Mouse (Mus musculus): ENCODE measurements at regions not wholly inside any gene's neighbourhood (a gene's known extent, or its start where the extent isn't known, plus 50 kb on each side); places are given as distances from the start of the nearest gene placed in this dataset.

- WGBS: 87% methylated on average over 3 of the region's 3 CpGs
Measured at GRCm38 (mm10) chr4:101350222-101350621, 68.9 kb upstream of the Ak4 start.

GRCm38 (mm10) chr4:101349413-101349812 lies 69.7 kb upstream of the Ak4 start:
- WGBS: 16% methylated on average over 4 of the region's 4 CpGs
- ATAC-seq (ENCODE audit: insufficient read depth, low FRiP score): no peak

More at GRCm38 (mm10) chr4:101350222-101350621, 68.9 kb upstream of the Ak4 start:
- ATAC-seq (ENCODE audit: insufficient read depth, low FRiP score): no peak
- H3K36me3 ChIP-seq (ENCODE audit: control insufficient read depth, insufficient read depth, low read length): no peaks in the 10 kb centered on the region
- H3K9ac ChIP-seq (ENCODE audit: low read length): no peak overlapping the region
- H3K27me3 ChIP-seq (ENCODE audit: control insufficient read depth, insufficient read depth, low read length): no peaks in the 10 kb centered on the region
- H3K9me3 ChIP-seq (replicated peaks; ENCODE audit: control insufficient read depth, low read length): no peaks in the 10 kb centered on the region
- H3K27ac ChIP-seq (ENCODE audit: low read length): no peak overlapping the region
- no peak overlapping the region for H3K4me3 ChIP-seq (replicated peaks; ENCODE audit: low read length)
- peaks cover 16% of the 10 kb centered on the region for H3K4me1 ChIP-seq (ENCODE audit: control insufficient read depth, insufficient read depth, low read length)
- H3K4me2 ChIP-seq (ENCODE audit: low read depth, low read length): no peak overlapping the region

GRCm38 (mm10) chr4:101347309-101347708 lies 71.8 kb upstream of the Ak4 start:
- Histone ChIP-seq H3K27me3 (ENCODE audit: control insufficient read depth, insufficient read depth, low read length) (no peaks in the 10 kb centered on the region), H3K36me3 (ENCODE audit: control insufficient read depth, insufficient read depth, low read length) (no peaks in the 10 kb centered on the region), H3K27ac (ENCODE audit: low read length) (no peak overlapping the region), H3K9me3 (replicated peaks; ENCODE audit: control insufficient read depth, low read length) (no peaks in the 10 kb centered on the region), H3K4me2 (ENCODE audit: low read depth, low read length) (no peak overlapping the region), H3K4me3 (replicated peaks; ENCODE audit: low read length) (no peak overlapping the region), H3K9ac (ENCODE audit: low read length) (no peak overlapping the region), H3K4me1 (ENCODE audit: control insufficient read depth, insufficient read depth, low read length) (no peaks in the 10 kb centered on the region)
- 71% methylated on average over 6 of the region's 6 CpGs for WGBS
- no peak for ATAC-seq (ENCODE audit: insufficient read depth, low FRiP score)

More at GRCm38 (mm10) chr4:101349413-101349812, 69.7 kb upstream of the Ak4 start:
- Histone ChIP-seq H3K36me3 (ENCODE audit: control insufficient read depth, insufficient read depth, low read length) (no peaks in the 10 kb centered on the region), H3K4me2 (ENCODE audit: low read depth, low read length) (no peak overlapping the region), H3K4me3 (replicated peaks; ENCODE audit: low read length) (no peak overlapping the region), H3K9me3 (replicated peaks; ENCODE audit: control insufficient read depth, low read length) (no peaks in the 10 kb centered on the region), H3K27ac (ENCODE audit: low read length) (no peak overlapping the region), H3K27me3 (ENCODE audit: control insufficient read depth, insufficient read depth, low read length) (no peaks in the 10 kb centered on the region), H3K9ac (ENCODE audit: low read length) (no peak overlapping the region), H3K4me1 (ENCODE audit: control insufficient read depth, insufficient read depth, low read length) (peaks cover 8% of the 10 kb centered on the region)

- Histone ChIP-seq H3K27me3 (ENCODE audit: control insufficient read depth, insufficient read depth, low read length) (no peaks in the 10 kb centered on the region), H3K27ac (ENCODE audit: low read length) (no peak overlapping the region), H3K36me3 (ENCODE audit: control insufficient read depth, insufficient read depth, low read length) (no peaks in the 10 kb centered on the region), H3K9ac (ENCODE audit: low read length) (no peak overlapping the region), H3K4me1 (ENCODE audit: control insufficient read depth, insufficient read depth, low read length) (no peaks in the 10 kb centered on the region), H3K4me2 (ENCODE audit: low read depth, low read length) (no peak overlapping the region), H3K4me3 (replicated peaks; ENCODE audit: low read length) (no peak overlapping the region), H3K9me3 (replicated peaks; ENCODE audit: control insufficient read depth, low read length) (no peaks in the 10 kb centered on the region)
- no peak for ATAC-seq (ENCODE audit: insufficient read depth, low FRiP score)
- 89% methylated on average over 8 of the region's 8 CpGs for WGBS
Measured at GRCm38 (mm10) chr4:101342071-101342762, 76.9 kb upstream of the Ak4 start.

GRCm38 (mm10) chr4:101340741-101341140 lies 75.7 kb upstream of the Jak1 start:
- Histone ChIP-seq H3K4me1 (ENCODE audit: control insufficient read depth, insufficient read depth, low read length) (no peaks in the 10 kb centered on the region), H3K4me2 (ENCODE audit: low read depth, low read length) (no peak overlapping the region), H3K36me3 (ENCODE audit: control insufficient read depth, insufficient read depth, low read length) (no peaks in the 10 kb centered on the region), H3K4me3 (replicated peaks; ENCODE audit: low read length) (no peak overlapping the region), H3K9me3 (replicated peaks; ENCODE audit: control insufficient read depth, low read length) (no peaks in the 10 kb centered on the region), H3K9ac (ENCODE audit: low read length) (no peak overlapping the region), H3K27ac (ENCODE audit: low read length) (no peak overlapping the region), H3K27me3 (ENCODE audit: control insufficient read depth, insufficient read depth, low read length) (no peaks in the 10 kb centered on the region)
- no peak for ATAC-seq (ENCODE audit: insufficient read depth, low FRiP score)

GRCm38 (mm10) chr4:101338211-101338610 lies 73.1 kb upstream of the Jak1 start:
- H3K27ac ChIP-seq (ENCODE audit: low read length): no peak overlapping the region
- no peak for ATAC-seq (ENCODE audit: insufficient read depth, low FRiP score)
- H3K4me2 ChIP-seq (ENCODE audit: low read depth, low read length): no peak overlapping the region
- H3K4me1 ChIP-seq (ENCODE audit: control insufficient read depth, insufficient read depth, low read length): no peaks in the 10 kb centered on the region
- H3K9me3 ChIP-seq (replicated peaks; ENCODE audit: control insufficient read depth, low read length): no peaks in the 10 kb centered on the region
- no peak overlapping the region for H3K4me3 ChIP-seq (replicated peaks; ENCODE audit: low read length)
- H3K27me3 ChIP-seq (ENCODE audit: control insufficient read depth, insufficient read depth, low read length): no peaks in the 10 kb centered on the region
- H3K9ac ChIP-seq (ENCODE audit: low read length): no peak overlapping the region
- no peaks in the 10 kb centered on the region for H3K36me3 ChIP-seq (ENCODE audit: control insufficient read depth, insufficient read depth, low read length)

- no peaks in the 10 kb centered on the region for H3K4me1 ChIP-seq (ENCODE audit: control insufficient read depth, insufficient read depth, low read length)
- no peaks in the 10 kb centered on the region for H3K36me3 ChIP-seq (ENCODE audit: control insufficient read depth, insufficient read depth, low read length)
- no peak overlapping the region for H3K4me3 ChIP-seq (replicated peaks; ENCODE audit: low read length)
- H3K27ac ChIP-seq (ENCODE audit: low read length): no peak overlapping the region
- WGBS: 48% methylated on average over 4 of the region's 4 CpGs
- ATAC-seq (ENCODE audit: insufficient read depth, low FRiP score): no peak
- H3K9me3 ChIP-seq (replicated peaks; ENCODE audit: control insufficient read depth, low read length): no peaks in the 10 kb centered on the region
- H3K4me2 ChIP-seq (ENCODE audit: low read depth, low read length): no peak overlapping the region
- no peak overlapping the region for H3K9ac ChIP-seq (ENCODE audit: low read length)
- H3K27me3 ChIP-seq (ENCODE audit: control insufficient read depth, insufficient read depth, low read length): no peaks in the 10 kb centered on the region
Measured at GRCm38 (mm10) chr4:101336811-101337210, 71.7 kb upstream of the Jak1 start.

- Histone ChIP-seq H3K9me3 (replicated peaks; ENCODE audit: control insufficient read depth, low read length) (no peaks in the 10 kb centered on the region), H3K27me3 (ENCODE audit: control insufficient read depth, insufficient read depth, low read length) (no peaks in the 10 kb centered on the region), H3K27ac (ENCODE audit: low read length) (no peak overlapping the region), H3K4me2 (ENCODE audit: low read depth, low read length) (no peak overlapping the region), H3K9ac (ENCODE audit: low read length) (no peak overlapping the region), H3K4me3 (replicated peaks; ENCODE audit: low read length) (no peak overlapping the region), H3K36me3 (ENCODE audit: control insufficient read depth, insufficient read depth, low read length) (no peaks in the 10 kb centered on the region), H3K4me1 (ENCODE audit: control insufficient read depth, insufficient read depth, low read length) (no peaks in the 10 kb centered on the region)
- no peak for ATAC-seq (ENCODE audit: insufficient read depth, low FRiP score)
Measured at GRCm38 (mm10) chr4:101336371-101336770, 71.3 kb upstream of the Jak1 start.

GRCm38 (mm10) chr4:101333868-101334267 lies 68.8 kb upstream of the Jak1 start:
- no peak for ATAC-seq (ENCODE audit: insufficient read depth, low FRiP score)
- H3K4me2 ChIP-seq (ENCODE audit: low read depth, low read length): no peak overlapping the region
- no peak overlapping the region for H3K9ac ChIP-seq (ENCODE audit: low read length)
- WGBS: 93% methylated on average over 10 of the region's 10 CpGs
- H3K36me3 ChIP-seq (ENCODE audit: control insufficient read depth, insufficient read depth, low read length): no peaks in the 10 kb centered on the region
- H3K4me3 ChIP-seq (replicated peaks; ENCODE audit: low read length): no peak overlapping the region
- H3K27me3 ChIP-seq (ENCODE audit: control insufficient read depth, insufficient read depth, low read length): no peaks in the 10 kb centered on the region
- H3K27ac ChIP-seq (ENCODE audit: low read length): no peak overlapping the region
- no peaks in the 10 kb centered on the region for H3K9me3 ChIP-seq (replicated peaks; ENCODE audit: control insufficient read depth, low read length)
- H3K4me1 ChIP-seq (ENCODE audit: control insufficient read depth, insufficient read depth, low read length): no peaks in the 10 kb centered on the region

Data from stomach, embryonic 16.5 days (tissue).